Mouse (Mus musculus): ENCODE data around the gene Krt23. TPM values are rescaled to one million over a fixed set of nuclear protein-coding genes. Genes with fewer than 3 reads are reported as not detected.

Krt23 gene
- 20.2 and 32.9 TPM in 2 replicates for polyA plus RNA-seq (2012; rRNA removed)

DNA sequence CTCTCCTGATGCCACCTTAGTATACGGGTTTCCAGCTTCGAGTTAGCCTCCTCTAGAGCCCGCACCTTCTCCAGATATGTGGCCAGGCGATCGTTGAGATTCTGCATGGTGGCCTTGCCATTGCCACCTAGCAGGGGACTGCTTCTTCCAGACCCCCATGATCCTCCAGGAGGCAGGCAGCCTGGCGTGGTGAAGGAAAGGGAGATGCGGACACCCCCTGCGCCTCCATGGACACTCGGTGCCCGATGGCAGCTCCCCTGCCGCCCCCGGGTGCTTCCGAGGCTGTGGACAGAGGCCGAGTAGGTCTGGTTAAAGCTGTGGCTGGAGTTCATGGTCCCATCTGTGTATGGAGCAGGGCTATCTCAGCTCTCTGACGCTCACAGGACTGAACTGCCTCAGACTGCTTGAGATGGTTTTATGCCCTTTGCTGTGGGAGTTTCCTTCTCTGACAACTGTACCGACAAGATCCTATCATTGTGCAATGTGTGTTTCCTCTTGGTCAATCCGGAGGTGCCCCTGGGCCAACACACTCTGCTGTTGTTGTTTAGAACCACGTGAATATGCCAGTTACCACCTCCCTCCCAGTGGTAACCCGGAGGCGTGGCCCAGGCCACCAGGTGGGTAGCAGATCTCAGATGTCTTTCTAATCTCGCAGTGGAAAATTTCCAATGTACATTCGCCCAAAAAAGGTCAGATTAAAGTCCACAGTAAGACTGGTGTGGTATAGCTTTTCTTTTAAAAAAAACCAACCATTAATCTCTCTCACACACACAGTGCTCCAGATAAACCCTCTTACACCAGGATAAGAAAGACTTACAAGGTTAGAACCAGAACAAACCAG is at the start of gene Krt23:
Krt23 (minus strand) TSS at position 405 of the 841 bp plus-strand sequence.
- no peak for DNase-seq (ENCODE audit: low read depth)

DNA sequence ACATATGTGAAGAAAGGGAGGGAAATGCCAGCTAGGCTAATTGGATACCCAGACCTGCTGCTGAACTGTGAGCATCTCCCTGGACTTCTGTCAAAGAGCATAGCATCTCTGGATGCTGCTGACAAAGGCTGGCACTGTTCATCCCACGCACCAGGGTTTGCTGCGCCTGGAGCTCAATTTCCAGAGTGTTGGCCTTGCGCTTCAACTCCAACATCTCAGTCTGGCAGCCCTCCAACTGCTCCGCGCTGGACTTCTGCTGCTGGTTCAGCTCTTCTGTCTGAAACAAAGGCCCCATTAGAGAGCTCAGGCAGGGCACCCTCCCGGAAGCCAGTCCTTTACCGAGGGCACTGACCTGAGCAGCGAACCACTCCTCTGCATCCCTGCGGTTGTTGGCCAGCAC is 46.8 kb upstream of the Krt23 start:
- DNase-seq (ENCODE audit: low read depth), result no peak

DNA sequence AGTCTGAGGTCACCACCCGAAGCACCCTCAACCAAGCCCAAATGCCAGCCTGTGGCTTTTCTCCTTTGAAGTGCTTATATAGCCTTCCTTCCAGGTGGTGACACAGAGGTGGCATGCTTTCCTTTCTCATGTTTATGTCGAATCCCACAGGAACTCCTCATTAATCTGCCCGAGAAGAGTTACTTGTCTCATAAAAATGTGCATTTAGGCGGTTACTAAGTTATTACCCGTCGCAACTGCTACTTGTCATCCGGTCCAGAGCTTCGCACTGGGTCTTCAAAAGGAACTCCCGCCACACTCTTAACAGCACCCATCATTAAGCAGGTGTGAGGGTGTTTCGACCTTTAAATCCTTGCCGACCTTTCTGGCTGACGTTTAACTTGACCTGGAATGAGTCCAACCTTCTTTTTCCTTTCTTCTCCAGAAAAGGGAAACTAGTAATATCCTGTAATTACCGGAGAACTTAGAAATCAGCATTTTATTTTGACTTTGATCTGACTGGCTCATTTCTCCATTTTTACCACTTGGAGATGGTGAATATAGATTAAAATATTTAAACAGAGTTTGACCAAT is 28.4 kb upstream of the Krt23 start, which contains the start of gene Krt39:
Krt39 (minus strand) TSS at position 51 of the 573 bp plus-strand sequence.
- DNase-seq (ENCODE audit: low read depth), result no peak

DNA sequence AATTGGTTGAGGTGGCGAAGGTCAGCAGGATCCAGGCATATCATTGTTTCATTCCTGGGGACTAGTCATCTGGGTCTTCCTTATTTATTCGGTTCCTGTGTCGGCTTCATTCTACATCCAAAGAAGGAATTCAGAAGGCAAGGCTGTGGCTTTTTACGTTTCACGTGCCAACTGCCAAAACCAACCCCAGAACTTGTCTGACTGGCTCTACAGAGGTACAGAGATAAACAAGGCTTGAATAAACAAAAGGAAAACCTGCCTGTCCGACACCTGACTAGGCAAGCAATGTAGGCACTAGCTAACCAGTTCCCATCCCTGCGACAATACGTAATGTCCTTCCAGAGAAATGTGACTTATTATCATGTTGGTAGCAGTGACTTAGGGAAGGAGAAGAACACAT is 21.2 kb upstream of the Krt23 start:
- peak; percentile 24 for DNase-seq (ENCODE audit: low read depth)

DNA sequence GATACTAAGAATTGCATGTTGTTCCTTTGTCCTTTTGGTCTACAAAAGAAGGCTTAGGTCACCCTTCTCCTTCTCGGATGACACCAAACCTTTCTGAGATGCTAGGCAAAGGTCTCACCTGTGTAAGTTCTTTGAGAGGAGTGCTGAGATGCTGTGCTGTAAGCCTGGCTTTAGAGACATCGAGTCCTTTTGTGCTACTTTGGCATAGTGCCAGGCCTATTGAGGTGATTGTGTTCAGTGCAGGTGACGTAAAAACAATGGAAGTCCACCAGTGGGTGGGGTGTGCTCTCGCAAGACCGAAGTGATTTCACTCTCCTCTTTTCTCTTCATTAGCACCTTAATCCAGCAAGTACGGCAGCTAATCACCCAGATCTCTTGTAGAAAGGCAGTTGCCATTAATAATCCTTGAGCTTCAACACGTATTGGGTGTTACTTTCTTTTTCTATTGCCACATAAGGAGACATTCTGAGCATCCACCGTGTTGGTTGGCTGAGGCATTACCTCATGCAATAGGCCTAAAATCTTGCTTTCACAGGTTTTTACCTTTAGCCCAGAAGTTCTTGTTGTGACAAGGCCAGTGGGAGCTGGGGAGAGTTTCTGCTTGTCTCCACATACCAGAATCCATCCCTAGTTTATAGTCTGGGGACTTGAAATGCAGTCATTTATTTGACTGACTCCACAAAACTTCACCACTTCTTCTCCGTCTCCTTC is 7.3 kb upstream of the Krt23 start:
- peak; percentile 30 for DNase-seq (ENCODE audit: low read depth)

DNA sequence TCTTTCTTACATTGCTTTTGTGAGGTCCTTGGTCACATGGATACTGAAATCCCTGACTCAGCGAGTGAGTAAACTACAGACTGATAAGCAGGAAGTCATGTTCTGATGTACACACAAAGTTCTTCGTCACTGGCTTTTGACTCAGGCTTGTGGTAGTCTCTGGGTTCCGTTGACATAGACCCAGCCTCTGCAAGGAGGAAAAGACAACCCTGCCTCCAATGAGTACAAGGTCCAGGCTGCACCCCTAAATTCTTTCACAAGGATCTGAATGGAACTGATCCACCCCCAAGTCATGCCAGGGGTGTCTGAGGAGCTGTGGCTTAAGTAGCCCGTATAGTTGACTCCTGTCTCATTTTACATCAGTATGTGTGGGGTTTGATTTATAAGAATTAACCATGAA is 3.5 kb upstream of the Krt23 start:
- DNase-seq (ENCODE audit: low read depth), result no peak

DNA sequence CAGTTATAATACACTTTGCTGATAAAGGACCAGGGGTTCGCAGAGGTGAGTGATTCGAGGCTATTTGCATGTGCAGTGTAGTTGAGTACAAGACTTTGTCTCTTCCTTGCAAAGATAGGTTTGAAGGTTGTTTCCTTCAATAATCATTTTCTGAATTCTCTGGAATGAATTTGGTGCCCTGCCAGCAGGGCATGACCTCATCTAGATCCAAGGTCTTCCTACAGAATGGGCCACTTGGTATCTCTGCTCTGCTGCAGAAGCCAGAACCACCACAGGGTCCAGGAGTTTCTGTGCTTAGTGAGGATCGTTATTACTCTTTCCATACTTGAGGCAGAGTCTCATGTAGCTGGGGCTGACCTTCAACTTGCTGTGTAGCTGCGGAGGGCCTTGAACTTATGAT is 1.8 kb upstream of the Krt23 start:
- no peak for DNase-seq (ENCODE audit: low read depth)

DNA sequence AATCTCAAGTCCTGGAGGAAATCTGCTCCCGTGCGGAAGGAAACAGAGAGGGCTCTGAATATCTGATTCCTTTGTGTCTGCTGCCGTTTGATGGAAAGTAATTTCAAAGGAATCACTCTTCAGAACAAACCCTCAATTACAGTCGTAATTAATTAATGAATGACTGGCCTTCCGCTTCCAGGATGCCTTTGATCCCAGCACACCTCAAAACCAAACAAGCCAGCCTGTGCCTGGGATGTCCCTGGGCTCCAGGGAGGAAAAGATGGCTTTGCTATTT is 575 bp upstream of the Krt23 start:
- no peak for DNase-seq (ENCODE audit: low read depth)

DNA sequence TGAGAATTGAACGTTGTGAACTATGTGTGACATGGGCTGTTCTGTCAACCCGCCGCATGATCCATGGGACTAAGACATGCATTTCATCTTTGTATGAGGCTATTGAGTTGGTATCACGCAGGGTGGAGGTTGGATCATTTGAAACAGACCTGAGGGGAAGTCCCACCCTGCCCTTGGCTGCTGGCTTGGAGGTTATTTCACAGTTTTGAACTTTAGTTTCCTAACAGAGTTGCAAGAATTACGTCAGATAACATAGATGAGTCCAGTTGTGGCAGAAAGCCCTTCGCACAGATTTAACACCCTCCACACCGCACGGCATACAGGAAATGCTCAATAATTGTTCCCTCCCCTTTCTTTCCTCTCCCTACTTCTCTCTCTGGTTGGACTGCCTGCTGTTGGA is 1.9 kb downstream of the Krt23 start:
- DNase-seq (ENCODE audit: low read depth), result no peak

DNA sequence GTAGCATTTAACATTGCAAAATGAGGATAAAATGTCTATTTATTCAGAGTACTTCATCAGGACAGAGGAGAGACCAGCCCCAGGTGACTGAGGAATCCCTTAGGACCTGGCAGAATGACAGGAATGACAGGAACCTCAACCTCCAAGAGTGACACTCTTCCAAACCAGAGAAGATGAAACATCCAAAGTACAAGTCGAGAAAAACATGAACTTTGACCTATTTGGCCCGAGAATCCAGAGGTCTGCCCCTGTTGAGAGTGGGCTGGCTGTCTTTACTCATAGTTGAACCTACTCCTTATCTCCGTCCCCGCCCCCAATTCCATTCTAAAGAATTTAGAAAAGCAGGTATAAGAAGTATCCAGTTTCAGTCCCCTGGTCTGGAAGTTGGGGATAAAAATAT is 2.3 kb downstream of the Krt23 start:
- no peak for DNase-seq (ENCODE audit: low read depth)

DNA sequence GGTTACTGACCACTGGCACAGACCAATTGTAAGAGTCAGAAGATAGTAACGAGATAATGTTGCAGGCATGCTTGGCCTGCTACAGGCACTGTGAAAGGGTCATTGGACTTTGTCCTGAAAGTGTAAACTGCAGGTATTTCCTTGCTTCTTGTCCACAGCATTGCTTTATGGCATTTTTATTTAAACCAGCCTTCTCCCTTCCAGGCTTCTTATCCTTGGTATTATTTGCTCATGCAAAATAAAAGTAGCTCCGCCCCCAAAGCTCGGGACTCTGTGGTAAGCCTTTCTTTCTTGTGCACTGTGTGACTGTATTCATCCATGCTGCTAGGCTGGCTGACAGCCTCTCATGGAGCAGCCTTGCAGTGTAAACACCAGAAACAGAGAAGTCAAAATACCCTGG is 3.7 kb downstream of the Krt23 start:
- no peak for DNase-seq (ENCODE audit: low read depth)

DNA sequence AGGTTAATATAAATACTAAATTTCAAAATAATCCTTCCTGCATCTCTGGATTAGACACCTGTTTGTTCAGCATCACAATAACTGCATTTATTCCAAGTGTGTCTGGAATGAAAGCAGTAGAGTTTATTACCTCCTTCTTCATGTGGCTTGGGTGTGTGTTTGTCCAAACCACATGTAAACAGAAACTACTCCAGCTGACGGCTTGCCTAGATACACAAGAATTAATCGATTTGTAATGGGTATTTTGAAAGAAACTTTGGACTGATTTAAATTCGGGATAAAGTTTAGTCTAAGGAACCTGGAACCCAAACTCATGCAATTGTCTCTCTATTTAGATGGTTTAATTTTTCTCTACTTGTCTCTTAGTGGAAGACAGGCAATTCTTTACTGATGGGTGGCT is 18.0 kb downstream of the Krt23 start:
- DNase-seq (ENCODE audit: low read depth), result no peak

DNA sequence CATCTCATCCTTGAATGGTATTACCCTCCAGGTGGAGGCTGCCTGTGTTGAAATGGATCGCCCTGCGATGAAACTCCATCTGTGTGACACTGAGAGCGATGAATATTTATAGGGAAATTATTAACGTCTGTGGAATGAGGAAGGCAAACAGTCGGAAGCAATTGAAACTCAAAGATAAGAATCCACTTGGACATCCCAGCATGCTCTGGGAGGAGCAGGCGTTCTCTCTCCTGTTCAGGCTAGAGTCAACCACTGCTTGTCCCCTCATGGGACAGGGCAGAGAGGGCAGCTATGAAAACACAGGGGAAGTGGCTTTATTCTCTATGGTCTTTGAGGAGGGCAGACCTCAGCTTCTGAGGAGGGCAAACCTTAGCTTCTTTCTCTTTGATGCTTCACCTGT is 19.5 kb downstream of the Krt23 start:
- no peak for DNase-seq (ENCODE audit: low read depth)

DNA sequence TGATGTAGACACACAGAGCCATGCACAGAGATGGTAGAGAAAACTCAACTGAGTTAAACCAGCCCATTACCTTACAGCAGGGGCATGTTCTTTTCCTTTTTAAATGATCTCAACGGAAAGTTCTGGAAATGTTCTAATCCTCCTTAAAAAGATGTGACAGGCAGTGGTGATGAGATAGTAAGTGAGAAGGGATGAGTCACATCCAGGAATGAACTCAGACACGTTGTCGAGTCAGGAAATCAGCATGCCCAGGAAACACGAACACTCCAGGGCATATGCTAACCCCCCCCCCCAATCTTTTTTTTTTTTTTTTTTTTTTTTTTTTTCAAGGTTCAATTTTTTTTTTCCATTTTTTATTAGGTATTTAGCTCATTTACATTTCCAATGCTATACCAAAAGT is 20.5 kb downstream of the Krt23 start:
- no peak for DNase-seq (ENCODE audit: low read depth)

DNA sequence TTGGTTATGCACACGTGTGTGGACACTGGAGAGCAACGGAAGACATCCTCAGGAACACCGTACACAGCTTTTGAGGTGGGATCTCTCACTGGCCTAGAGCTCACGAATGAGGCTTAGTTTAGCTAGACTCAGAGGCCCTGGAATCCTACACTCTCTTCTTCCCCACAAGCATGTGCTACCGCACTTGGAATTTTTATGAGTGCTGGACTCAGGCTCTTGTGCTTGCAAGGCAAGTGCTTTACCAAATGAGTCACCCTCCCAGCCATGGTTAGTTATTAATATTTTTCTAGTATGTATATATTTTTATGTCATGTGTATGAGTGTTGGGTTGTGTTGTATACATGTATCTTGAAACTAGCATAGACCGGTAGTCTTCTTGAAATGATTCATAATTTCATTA is 21.0 kb downstream of the Krt23 start:
- DNase-seq (ENCODE audit: low read depth), result no peak

DNA sequence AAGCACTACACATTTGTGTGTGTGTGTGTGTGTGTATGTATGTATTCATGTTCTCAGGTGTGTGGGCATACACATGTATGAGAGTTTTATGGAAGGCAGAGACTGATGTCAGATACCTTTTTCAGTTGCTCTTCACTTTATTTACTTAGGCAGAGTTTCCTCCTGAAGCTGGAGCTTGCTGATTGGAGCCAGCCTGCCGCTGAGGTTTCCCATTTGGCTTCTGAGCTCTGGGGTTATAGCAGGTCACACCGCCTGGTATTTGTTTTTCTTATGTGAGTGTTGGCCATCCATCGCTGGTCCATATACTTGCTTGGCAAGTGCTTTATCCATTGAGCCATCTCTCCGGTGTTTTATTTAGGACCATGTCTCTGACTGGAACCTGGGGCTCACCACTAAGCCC is 23.7 kb downstream of the Krt23 start:
- DNase-seq (ENCODE audit: low read depth), result no peak

DNA sequence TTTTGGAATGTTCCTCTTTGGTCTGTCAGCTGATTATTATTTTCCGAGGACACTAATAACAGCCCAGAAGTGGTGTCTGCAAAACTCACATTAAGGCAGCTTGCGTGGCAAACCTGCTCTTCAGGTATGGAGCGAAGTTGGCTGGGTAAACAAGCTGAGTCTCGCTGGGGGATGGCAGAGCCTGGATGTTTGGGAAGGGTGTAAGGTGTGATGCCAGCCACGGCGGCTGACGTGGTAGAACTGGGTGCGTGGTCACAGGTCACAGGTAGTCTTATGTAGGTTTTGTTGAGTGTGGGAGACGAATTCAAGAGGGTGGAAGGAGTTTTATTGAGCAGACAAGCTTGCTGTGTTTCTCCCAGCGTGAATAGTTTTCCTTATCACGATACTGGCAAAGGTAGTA is 24.4 kb downstream of the Krt23 start:
- DNase-seq (ENCODE audit: low read depth), result no peak

DNA sequence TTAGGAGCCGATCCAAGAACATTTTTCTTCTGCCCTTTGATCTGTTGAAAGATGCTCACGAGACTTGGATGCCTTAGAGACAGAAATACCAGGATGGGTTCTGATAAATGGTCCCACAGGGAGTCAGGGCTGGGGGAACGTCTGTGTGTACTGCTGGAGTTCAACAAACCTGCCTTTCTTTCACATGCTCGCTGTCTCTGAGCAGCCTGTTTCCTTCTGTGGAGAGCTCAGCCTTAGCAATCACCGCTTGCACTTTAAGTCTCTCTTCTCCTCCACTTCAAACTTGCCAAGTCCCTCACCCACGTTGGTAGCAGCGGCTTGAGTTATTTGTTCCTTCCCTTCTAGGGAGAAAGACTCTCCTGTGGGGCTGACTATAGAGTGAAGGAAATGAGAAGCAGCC is 26.6 kb downstream of the Krt23 start:
- DNase-seq (ENCODE audit: low read depth), result no peak

DNA sequence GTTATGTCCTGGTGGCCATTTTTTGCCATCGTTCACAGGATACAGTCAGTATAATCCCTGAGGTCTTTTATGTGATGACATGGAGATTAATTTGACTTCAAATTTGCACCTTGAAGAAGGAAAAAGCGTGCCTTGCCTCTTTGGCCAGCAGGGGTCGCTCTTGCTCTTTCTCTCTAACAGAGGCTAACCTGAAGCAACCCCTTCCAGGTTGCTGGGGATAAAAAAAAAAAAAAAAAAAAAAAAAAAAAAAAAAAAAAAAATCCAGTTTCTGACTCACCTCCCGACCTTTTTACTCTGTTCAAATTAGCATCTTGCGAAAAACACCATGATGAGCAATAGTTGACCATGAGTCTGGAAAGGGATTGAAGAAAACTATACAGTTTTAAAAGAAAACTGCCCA is 28.1 kb downstream of the Krt23 start:
- no peak for DNase-seq (ENCODE audit: low read depth)

DNA sequence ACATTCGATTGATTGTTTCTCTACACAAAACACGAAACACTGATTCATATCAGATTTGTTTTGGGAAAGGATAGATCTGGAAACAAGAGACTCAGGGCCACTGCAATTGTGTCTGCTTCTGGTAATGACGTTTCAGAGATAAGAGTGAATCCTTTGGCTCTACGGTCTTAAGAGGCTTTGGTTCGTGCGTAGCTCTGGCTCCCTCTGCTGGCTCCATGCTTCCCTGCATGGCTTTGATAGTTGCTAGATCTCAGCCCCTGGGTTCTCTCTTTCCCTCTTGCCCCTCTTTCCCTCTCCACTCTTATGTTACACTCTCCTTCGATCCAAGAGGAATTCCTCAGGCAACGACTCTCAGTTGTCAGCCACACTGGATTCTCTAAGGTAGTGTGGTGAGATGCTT is 29.8 kb downstream of the Krt23 start:
- no peak for DNase-seq (ENCODE audit: low read depth)

DNA sequence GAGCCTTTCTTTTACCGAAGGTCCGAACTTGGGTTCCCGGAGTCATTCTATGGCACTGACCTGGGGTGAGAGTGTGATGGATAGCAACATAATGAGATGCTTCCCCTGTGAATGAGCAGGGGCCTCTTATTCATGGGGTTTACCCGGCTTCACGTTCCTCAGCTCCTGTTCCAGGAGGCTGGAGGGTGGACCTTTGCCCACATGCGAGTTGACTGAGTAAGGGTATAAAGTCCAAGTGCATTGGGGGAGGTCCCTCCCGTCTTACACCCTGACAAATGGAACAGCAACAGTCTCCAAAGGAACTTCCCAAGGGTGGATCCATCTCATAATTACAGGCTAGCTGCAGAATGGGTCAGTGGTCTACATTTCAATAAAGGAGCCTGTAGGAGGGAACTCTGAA is 31.2 kb downstream of the Krt23 start:
- DNase-seq (ENCODE audit: low read depth), result no peak

DNA sequence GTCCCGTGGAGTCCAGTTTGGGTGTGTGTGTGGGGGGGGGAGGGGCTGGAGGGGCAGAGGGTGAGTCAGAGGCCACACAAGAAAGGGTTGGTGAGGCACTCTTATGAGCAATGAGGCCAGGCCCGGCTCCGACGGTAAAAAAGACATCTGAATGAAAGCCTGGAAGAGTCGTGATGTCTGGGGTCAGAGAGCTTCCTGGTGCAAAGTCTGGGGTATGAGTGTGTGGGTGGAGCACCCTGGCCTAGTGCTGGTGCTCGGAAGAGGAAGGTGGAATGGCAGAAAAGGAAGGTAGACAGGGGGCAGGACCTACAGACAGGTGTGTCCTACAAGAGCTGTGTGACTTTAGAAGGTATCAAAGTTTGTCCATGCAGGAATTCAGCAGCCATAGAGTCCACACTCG is 34.0 kb downstream of the Krt23 start:
- no peak for DNase-seq (ENCODE audit: low read depth)

DNA sequence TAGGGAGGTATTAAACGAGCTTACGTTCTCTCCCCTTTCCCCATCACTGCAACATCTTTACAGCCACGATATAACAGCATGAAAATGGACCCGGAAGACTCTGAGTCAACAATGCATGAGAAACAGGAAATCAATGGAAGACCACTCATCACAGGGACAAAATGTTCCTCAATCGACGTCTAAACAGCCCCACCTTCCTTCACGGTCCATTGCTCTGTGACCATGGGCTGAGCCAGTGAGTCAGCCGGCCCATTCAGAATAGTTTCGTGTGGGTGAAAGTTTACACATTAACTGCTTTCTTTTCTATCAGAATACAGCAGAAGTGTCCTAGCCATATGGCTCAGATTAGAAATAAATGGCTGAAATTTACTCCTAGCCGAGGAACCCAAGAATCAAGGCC is 38.2 kb downstream of the Krt23 start:
- no peak for DNase-seq (ENCODE audit: low read depth)

Data from gonadal fat pad, adult 2 months (tissue).